Mouse (Mus musculus): ENCODE data around the gene Cox19. TPM values are rescaled to one million over a fixed set of nuclear protein-coding genes. Genes with fewer than 3 reads are reported as not detected.

The Cox19 gene
- polyA plus RNA-seq, 1 experiment from 2014 or later: 15.7 TPM

- Histone ChIP-seq H3K27ac (peak overlapping the region; percentile 74), H3K4me3 (ENCODE audit: inconsistent target) (peak overlapping the region; percentile 54; the same call in 1 of the 2 replicates), H3K79me2 (ENCODE audit: inconsistent target) (peaks cover 64% of the 10 kb centered on the region), H3K36me3 (ENCODE audit: inconsistent target) (no peaks in the 10 kb centered on the region)
- 81% methylated on average over 8 of the region's 9 CpGs for WGBS (ENCODE audit: missing documents)
These were observed 27.8 kb downstream of the Cox19 start for GRCm38 (mm10) chr5:139323260-139323924.

DNA sequence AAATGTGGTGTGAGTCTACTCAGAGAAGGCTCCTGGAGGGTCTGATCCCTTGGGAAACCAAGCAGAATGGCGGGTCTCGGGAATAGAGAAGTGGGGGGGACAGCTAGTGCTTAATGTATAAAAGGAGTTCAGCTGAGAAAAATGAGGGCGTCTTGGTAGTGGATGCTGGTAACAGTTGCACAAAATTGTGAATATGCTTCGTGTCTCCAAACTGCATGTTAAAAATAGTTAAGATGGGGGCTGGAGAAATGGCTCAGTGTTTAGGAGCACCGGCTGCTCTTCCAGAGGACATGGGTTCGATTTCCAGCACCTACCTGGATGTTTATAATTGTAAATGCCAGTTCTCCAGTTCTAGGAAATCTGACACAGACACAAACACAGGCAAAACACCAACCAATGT, 29.9 kb downstream of the Cox19 start:
- no peak overlapping the region for H3K4me3 ChIP-seq (ENCODE audit: inconsistent target)
- H3K27ac ChIP-seq: no peak overlapping the region
- H3K36me3 ChIP-seq (ENCODE audit: inconsistent target): no peaks in the 10 kb centered on the region
- H3K79me2 ChIP-seq (ENCODE audit: inconsistent target): peaks cover 85% of the 10 kb centered on the region
- WGBS (ENCODE audit: missing documents): 95% methylated on average over 6 of the region's 6 CpGs

DNA sequence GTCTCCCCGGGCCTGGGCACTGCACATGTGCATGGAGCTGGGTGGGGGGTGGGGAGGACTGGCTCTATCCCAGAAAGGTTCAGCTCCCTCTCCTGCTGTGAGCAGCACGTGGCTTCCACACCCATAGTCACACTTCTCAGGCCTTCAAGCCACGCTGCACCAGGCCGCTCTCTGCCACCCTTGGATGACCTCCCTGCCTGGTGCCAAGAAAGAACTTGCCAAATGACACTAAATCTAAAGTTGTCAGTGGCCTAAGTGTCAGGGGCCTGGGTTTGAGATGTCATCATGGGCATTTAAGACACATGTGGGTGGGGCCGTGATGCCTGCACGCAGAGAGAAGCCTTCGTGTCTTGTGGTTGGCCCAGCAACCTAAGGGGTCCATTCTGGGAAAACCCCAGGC, 30.8 kb downstream of the Cox19 start:
- H3K27ac ChIP-seq: no peak overlapping the region
- H3K79me2 ChIP-seq (ENCODE audit: inconsistent target): peaks cover 94% of the 10 kb centered on the region
- H3K36me3 ChIP-seq (ENCODE audit: inconsistent target): no peaks in the 10 kb centered on the region
- WGBS (ENCODE audit: missing documents): 92% methylated on average over 6 of the region's 7 CpGs
- no peak overlapping the region for H3K4me3 ChIP-seq (ENCODE audit: inconsistent target)

- Histone ChIP-seq H3K4me3 (ENCODE audit: inconsistent target) (no peak overlapping the region), H3K79me2 (ENCODE audit: inconsistent target) (peaks cover 100% of the 10 kb centered on the region), H3K36me3 (ENCODE audit: inconsistent target) (no peaks in the 10 kb centered on the region), H3K27ac (no peak overlapping the region)
- WGBS (ENCODE audit: missing documents): 88% methylated on average over 18 of the region's 21 CpGs
These were observed 33.3 kb downstream of the Cox19 start for GRCm38 (mm10) chr5:139317751-139318504.

- no peaks in the 10 kb centered on the region for H3K36me3 ChIP-seq (ENCODE audit: inconsistent target)
These were observed 34.1 kb downstream of the Cox19 start for GRCm38 (mm10) chr5:139316982-139317675.

DNA sequence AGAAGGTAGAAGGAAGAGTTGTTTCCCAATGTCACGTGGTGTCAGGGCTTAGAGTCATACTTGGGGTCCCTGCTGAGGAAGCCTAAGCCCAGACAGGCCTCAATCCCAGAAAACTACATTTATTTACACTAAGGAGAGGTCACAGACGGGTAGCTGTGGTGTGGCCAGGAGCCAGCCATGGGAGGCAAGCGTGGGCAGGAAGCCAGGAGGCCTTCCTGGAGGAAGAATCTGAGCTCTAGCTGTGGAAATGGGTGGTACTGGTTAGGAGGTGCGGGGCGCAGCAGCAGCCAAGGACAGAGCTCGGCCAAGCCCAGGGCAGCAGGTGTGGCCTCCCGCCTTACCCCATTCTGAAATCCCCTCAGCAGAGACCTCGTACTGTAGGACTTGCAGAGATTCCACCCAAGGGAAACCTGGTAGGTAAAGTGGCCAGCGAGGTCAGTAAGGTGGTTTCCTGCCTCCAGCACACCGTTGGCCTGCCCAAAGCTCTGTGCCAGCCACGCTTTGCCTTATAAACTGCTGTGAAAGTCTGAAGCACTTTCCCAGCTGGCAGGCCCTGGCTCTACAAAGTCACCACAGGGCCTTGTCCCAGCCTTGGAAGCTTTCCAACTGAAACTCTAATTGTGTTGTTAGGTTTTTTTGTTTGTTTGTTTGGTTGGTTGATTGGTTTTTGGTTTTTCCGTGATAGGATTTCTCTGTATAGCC, 36.1 kb downstream of the Cox19 start:
- Histone ChIP-seq H3K27ac (no peak overlapping the region), H3K79me2 (ENCODE audit: inconsistent target) (peaks cover 100% of the 10 kb centered on the region), H3K36me3 (ENCODE audit: inconsistent target) (no peaks in the 10 kb centered on the region), H3K4me3 (ENCODE audit: inconsistent target) (no peak overlapping the region)
- WGBS (ENCODE audit: missing documents): 62% methylated on average over 12 of the region's 12 CpGs

More at GRCm38 (mm10) chr5:139316982-139317675, 34.1 kb downstream of the Cox19 start:
- WGBS (ENCODE audit: missing documents): 96% methylated on average over 6 of the region's 6 CpGs
- no peak overlapping the region for H3K27ac ChIP-seq
- H3K4me3 ChIP-seq (ENCODE audit: inconsistent target): no peak overlapping the region
- H3K79me2 ChIP-seq (ENCODE audit: inconsistent target): peaks cover 100% of the 10 kb centered on the region

DNA sequence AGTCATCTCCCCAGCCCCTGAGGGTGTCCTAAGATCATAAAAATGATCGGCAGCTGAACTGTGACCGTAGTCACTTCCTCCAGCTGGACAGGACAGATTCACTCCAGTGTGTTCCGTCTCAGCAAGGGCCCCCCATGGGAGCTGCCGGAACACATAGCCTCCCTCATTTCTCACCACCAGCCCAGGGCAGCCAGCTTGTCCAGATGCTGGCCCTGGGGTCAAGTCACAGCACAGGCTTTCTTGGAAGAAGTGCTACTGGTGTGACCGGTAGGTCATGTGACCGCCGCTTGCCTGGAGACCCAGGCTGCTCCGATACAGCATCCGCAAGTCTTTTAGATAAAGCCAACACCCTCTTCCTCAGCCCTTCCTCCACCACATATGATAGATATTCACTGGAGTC, 37.7 kb downstream of the Cox19 start:
- 91% methylated on average over 6 of the region's 9 CpGs for WGBS (ENCODE audit: missing documents)
- no peak overlapping the region for H3K4me3 ChIP-seq (ENCODE audit: inconsistent target)

DNA sequence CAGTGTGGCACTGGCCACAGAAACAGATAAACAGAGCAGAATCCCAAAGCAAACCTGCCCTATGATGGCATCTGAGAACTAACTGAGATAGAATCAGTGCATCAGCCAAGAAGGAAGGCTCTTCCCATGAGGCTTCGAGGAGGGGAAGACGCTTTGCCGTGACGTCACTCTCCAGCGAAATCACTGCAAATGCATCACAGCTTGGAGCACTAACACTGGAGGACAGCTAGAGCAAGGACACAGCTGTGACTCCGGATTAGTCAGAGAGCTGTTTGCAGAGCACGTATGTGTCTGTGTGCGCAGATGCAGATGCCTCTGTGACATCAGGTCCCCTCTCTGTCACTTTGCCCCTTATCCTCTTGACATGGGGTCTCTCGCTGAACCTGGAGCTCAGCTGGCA, 39.4 kb downstream of the Cox19 start:
- WGBS (ENCODE audit: missing documents): 93% methylated on average over 9 of the region's 9 CpGs
- H3K27ac ChIP-seq: no peak overlapping the region
- H3K4me3 ChIP-seq (ENCODE audit: inconsistent target): no peak overlapping the region
- H3K36me3 ChIP-seq (ENCODE audit: inconsistent target): peaks cover under 1% of the 10 kb centered on the region; the same call in 1 of the 2 replicates
- H3K79me2 ChIP-seq (ENCODE audit: inconsistent target): peaks cover 98% of the 10 kb centered on the region

More for the DNA sequence above, 37.7 kb downstream of the Cox19 start:
- Histone ChIP-seq H3K27ac (no peak overlapping the region), H3K79me2 (ENCODE audit: inconsistent target) (peaks cover 100% of the 10 kb centered on the region), H3K36me3 (ENCODE audit: inconsistent target) (no peaks in the 10 kb centered on the region)

DNA sequence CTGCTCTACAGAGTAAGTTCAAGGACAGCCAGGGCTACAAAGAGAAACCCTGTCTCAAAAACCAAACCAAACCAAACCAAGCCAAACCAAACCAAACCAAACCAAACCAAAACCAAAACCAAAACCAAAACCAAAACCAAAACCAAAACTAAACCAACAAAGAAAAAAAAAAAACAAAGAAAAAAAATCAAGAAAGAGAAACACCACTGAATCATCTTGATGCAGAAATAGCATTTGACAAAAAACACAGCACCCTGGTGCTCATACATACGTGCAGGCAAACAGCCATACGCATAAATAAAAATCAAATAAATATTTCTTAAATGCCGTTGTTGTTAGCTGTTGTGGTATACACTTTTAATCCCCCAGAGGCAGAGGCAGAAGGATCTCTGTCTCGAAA, 40.7 kb downstream of the Cox19 start:
- WGBS (ENCODE audit: missing documents): 92% methylated on average over 4 of the region's 4 CpGs
- Histone ChIP-seq H3K36me3 (ENCODE audit: inconsistent target) (peaks cover 10% of the 10 kb centered on the region; the same call in 1 of the 2 replicates), H3K27ac (no peak overlapping the region), H3K79me2 (ENCODE audit: inconsistent target) (peaks cover 96% of the 10 kb centered on the region), H3K4me3 (ENCODE audit: inconsistent target) (no peak overlapping the region)

GRCm38 (mm10) chr5:139309946-139310345, 41.3 kb downstream of the Cox19 start:
- WGBS (ENCODE audit: missing documents): 92% methylated on average over 3 of the region's 3 CpGs
- Histone ChIP-seq H3K36me3 (ENCODE audit: inconsistent target) (peaks cover 14% of the 10 kb centered on the region; the same call in 1 of the 2 replicates), H3K27ac (no peak overlapping the region), H3K4me3 (ENCODE audit: inconsistent target) (no peak overlapping the region), H3K79me2 (ENCODE audit: inconsistent target) (peaks cover 94% of the 10 kb centered on the region)

DNA sequence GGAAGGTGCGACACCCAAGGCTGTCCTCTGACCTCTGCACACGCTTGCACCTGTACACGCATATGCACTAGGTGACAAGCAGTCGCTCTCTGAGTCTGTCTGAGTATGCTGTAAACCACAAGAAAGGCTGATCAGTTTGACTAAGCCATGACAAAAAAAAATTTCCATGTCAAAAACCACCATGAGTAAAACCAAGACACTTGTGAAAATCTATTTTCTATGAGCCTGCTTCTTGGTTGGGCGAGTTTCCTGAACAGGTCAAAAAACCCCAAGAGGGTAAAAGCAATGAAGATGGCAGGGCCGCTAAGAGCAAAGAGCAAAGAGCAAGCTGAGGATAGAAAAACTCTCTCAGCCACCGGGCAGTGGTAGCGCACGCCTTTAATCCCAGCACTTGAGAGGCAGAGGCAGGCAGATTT, 47.6 kb downstream of the Cox19 start:
- peaks cover 60% of the 10 kb centered on the region for H3K79me2 ChIP-seq (ENCODE audit: inconsistent target)
- no peak overlapping the region for H3K27ac ChIP-seq
- WGBS (ENCODE audit: missing documents): 81% methylated on average over 9 of the region's 9 CpGs
- peaks cover 24% of the 10 kb centered on the region for H3K36me3 ChIP-seq (ENCODE audit: inconsistent target)
- H3K4me3 ChIP-seq (ENCODE audit: inconsistent target): no peak overlapping the region

- WGBS (ENCODE audit: missing documents): 95% methylated on average over 6 of the region's 6 CpGs
- Histone ChIP-seq H3K79me2 (ENCODE audit: inconsistent target) (peaks cover 60% of the 10 kb centered on the region; the same call in 1 of the 2 replicates), H3K36me3 (ENCODE audit: inconsistent target) (peaks cover 24% of the 10 kb centered on the region), H3K4me3 (ENCODE audit: inconsistent target) (no peak overlapping the region), H3K27ac (no peak overlapping the region)
These were observed 49.1 kb downstream of the Cox19 start for GRCm38 (mm10) chr5:139302101-139302500.

DNA sequence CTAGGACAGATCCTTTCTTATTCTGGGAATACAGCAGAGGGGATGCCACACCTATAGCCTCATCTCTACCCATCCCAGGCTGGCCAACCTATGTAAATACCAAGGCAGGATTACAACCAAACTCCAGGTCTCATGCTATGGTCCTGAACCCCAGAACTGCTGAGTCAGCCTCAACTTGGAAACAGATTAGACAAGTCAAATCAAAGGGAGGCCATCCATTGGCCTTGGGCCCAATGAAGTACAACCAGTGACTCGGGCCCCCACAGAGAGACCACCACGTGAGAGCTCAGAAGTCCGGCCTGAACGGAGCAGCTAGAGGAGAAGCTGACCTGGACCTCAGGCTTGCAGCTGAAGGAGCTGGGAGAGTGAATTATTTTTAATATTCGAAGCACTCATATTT, 53.5 kb downstream of the Cox19 start:
- whole genome bisulfite sequencing (ENCODE audit: missing documents): 86% methylated on average over 5 of the region's 5 CpGs
- Histone ChIP-seq H3K79me2 (ENCODE audit: inconsistent target) (peaks cover 52% of the 10 kb centered on the region; the same call in 1 of the 2 replicates), H3K36me3 (ENCODE audit: inconsistent target) (peaks cover 4% of the 10 kb centered on the region; the same call in 1 of the 2 replicates), H3K4me3 (ENCODE audit: inconsistent target) (no peak overlapping the region), H3K27ac (no peak overlapping the region)

DNA sequence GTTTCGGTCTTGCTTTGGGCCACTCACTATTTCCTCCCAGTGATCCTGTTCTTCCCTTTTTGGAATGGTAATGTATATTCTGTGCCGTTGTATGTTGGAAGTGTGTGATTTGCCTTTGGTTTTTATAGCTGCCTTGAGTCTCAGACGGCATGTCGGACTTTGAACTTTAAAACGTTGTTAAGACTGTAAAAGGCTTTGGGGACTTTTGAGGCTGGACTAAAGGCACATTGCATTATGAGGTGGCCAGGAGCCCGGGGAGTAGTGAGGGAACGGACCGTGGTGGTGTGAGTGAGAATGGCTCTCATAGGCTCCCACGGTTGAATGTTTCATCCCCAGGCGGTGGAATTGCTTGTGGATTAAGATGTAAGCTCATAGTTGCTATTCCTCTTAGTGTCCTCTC, 54.1 kb downstream of the Cox19 start:
- no peak overlapping the region for H3K27ac ChIP-seq
- H3K79me2 ChIP-seq (ENCODE audit: inconsistent target): peaks cover 53% of the 10 kb centered on the region; the same call in 1 of the 2 replicates
- peaks cover 11% of the 10 kb centered on the region for H3K36me3 ChIP-seq (ENCODE audit: inconsistent target)
- no peak overlapping the region for H3K4me3 ChIP-seq (ENCODE audit: inconsistent target)
- WGBS (ENCODE audit: missing documents): 94% methylated on average over 10 of the region's 10 CpGs

Data from macrophage (primary cell).